Mouse (Mus musculus): ENCODE measurements around the gene Glrp1.

Gene Glrp1

DNA sequence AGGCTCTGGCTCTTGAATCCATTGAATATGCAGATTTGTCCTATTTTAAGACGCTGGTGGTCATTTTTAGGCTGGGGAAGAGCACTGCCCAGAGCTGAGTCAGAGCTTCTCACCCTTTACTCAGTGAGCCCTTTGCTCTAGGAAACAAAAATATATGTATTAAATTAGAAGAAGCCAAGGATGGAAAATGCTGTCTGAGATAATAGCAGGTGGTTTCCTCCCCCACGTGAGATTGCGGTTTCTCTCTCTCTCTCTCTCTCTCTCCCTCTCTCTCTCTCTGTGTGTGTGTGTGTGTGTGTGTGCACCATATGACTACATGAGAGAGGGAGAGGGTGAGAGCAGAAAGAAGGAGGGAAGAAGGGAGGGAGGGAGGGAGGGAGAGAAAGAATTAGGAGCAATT is 12.5 kb downstream of the Glrp1 start:
- DNase-seq (ENCODE audit: low read depth, low spot score): no peak

DNA sequence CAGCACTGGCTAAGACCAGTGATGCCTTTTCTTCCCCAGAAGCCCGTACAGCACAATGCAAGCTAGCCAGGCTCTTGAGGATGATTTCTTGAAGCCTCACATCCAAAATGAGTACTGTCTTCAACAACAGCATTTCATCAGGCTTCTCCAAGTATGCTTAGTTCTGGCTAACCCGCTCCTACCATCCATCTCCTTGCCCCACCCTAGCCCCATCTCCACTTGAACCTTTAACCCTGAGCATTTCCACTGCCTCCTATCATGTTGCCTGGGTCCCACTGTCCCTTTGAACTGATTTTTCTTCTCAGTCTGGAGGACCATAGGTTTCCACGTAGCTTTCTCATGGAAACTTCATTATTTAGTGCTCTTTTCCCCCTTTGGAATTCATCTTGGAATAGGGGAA is 17.5 kb downstream of the Glrp1 start:
- no peak for DNase-seq (ENCODE audit: low read depth, low spot score)

GRCm38 (mm10) chr1:88491617-88492378 is 18.1 kb downstream of the Glrp1 start:
- no peak for DNase-seq (ENCODE audit: low read depth, low spot score)

DNA sequence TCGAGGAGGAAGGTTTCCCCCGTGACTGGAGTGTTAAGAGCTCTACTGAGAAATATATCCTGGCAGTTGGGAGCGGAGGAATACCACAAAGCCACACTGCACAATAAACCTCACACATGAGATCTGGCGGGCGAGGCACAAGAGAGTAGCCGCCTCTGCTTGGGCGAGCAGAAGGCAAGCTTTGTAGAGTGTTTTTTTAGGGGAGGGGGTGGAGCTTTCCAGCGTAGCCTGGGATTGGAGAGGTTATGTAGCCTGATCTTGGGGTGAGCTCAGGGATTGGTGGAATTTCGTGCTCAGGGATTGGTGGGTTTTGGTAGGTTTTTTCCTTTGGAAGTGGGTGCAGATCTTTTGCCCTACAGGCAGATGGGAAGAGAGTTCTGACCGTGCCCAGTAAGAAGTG is 19.7 kb downstream of the Glrp1 start:
- no peak for DNase-seq (ENCODE audit: low read depth, low spot score)

DNA sequence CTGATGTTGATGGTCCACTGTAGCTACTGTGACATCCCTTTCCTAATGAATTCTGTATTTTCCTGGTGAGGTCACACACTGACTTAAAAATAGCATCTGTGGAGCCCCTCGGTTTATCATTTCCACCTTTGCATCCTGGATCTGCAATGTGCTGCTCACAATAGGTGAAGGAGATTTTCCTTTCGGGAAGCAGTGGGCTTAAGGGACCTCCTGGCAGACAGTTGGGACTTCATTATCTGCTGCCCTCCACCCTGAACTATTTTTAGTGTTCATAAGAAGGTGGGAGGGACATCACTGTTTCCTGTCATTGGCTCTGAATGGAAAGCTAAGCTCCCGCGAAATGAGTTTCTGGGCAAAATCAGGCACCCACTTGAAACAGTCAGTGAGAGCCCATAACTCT is 20.9 kb downstream of the Glrp1 start:
- no peak for DNase-seq (ENCODE audit: low read depth, low spot score)

DNA sequence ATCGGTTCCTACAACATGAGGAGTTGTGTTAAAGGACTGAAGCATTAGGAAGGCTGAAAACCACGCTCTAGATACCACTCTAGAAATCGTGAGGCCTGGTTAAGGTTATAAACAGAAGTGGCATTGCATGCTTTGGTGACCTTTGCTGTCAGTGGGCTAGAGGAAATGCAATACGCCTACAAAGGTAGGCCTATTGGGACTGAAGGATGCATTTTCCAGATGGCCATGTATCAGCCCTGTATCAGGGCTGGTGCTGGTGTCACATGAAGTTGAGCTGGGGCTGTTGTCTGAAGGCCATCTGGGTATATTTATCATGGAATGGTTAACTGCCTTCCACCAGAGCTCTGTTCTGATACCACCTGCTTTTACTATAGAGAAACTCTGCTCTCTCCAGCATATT is 23.5 kb downstream of the Glrp1 start:
- DNase-seq (ENCODE audit: low read depth, low spot score): no peak

GRCm38 (mm10) chr1:88484059-88484458 is 25.8 kb downstream of the Glrp1 start:
- DNase-seq (ENCODE audit: low read depth, low spot score): no peak

DNA sequence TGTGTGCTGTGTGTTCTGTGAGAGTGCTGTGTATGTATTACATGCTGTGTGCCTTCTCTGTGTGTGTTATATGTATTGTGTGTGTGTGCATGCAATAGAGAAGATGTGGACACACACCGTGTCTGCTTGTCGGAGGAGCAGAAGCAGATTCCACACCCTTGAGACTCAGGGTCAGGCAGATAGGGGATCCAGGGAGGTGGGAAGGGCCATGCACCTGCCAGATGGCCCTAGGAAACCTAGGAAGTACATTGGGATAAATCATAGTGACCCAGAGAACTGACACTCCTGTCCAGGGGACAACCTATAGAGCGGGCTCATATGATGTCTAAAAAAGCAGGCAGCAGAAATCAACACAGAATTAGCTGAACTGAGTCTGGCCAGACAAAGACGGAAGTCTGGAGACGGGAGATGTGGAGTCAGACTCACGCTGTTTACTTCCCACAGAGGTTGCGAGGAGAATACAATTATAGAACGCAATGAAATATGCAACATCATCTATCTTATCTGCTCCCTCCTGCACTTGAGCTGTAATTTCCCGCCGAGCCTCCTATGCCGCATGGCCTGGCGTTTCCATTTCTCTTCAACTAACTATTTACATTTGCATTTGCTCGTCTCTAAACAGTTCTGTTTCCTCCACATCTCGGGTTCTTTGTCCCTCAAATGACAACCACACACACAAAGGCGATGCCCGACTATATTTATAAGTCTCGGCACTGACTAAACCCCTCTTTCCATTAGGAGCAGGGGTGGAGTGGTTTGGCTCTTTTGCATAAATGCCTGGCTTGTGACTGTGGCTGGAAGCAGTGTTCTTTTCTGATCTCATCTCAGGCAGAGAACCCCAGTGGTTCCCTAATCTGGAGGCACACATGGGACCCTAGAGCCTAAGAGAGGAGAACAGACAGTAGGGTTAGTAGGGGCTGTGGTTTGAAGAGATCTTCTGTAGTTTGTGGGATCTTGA is 27.4 kb downstream of the Glrp1 start:
- no peak for DNase-seq (ENCODE audit: low read depth, low spot score)

DNA sequence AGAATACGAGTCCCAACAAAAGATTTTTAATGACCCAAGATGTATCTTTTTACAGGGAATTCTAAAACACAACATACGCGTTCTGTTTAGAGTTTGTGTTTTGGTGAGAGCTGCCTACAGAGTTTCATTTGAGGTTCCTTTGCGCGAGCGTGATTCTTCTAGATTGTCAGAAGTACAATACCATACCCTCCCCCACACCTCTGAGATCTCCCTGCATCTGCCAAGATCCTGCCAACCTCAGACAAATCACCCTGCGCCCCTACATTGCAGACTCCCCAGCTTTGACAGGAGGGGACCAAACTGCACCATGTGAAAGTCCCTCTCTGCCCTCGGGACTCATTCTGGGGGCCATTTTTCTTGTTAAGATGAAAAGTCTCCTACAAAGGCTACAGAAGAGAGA is 29.3 kb downstream of the Glrp1 start:
- no peak for DNase-seq (ENCODE audit: low read depth, low spot score)

DNA sequence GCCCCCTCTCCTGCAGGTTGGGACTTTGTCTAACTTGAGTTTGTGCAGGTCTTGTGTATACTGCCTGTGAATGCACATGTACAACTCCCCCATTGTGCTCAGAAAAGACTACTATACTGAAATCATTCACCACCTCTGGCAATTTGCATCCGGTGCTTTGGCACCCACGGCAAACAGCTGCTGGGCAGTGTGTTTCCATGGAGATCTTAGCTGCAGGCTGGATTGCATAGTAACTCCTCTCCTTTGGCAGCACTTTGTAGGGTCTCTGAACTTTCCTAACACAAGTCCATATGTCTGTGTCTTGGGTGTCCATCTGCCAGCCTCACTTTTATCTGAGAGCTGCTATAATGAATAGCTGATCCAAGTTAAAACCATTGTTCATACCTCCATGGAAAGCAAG is 31.7 kb downstream of the Glrp1 start:
- DNase-seq (ENCODE audit: low read depth, low spot score): no peak

- DNase-seq (ENCODE audit: low read depth, low spot score): no peak
Observed at GRCm38 (mm10) chr1:88476554-88477085, 33.2 kb downstream of the Glrp1 start.

GRCm38 (mm10) chr1:88475502-88475953 is 34.3 kb downstream of the Glrp1 start:
- no peak for DNase-seq (ENCODE audit: low read depth, low spot score)

- peak; percentile 54 for DNase-seq (ENCODE audit: low read depth, low spot score)
Observed at GRCm38 (mm10) chr1:88474598-88474997, 35.3 kb downstream of the Glrp1 start.

DNA sequence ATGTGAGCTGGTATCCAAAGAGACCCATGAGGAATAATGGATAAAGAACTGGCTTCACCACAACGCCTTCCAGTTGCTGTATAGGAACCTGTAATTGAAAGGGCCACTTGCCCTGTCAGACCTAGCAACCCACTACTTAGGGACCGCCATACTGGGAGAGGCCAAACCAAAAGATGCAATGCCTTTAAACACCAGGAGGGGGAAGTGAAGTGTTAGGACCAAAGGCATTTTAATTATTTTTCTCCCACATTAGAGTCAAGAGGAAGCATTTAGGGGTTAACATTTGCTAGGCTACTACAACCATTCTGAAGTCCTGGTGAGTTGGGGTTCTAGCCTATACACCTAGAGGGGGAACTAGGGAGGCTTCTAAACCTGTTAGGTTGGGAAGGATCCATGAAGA is 36.0 kb downstream of the Glrp1 start:
- no peak for DNase-seq (ENCODE audit: low read depth, low spot score)

- DNase-seq (ENCODE audit: low read depth, low spot score): no peak
Observed at GRCm38 (mm10) chr1:88472258-88472657, 37.6 kb downstream of the Glrp1 start.

GRCm38 (mm10) chr1:88469746-88470145 is 40.1 kb downstream of the Glrp1 start:
- no peak for DNase-seq (ENCODE audit: low read depth, low spot score)

DNA sequence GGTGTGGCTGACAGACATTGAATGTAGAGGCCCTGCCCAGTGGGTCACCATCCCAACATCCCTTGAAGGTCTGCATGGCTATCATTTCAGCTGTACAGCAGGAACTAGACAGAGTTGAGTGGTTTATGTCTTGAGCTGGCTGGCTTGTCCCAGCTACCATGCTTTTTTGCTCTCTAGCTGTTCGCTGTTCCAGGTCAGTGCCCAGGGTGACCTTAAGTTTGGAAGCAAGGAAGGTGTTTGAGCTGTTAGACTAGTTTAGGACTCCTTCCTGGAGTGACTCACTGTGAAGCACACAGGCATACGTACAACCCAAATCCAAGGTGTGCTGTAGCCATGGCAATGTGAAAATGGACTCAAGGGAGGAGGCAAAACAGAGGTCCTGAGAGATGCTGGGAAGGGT is 41.5 kb downstream of the Glrp1 start:
- DNase-seq (ENCODE audit: low read depth, low spot score): no peak

DNA sequence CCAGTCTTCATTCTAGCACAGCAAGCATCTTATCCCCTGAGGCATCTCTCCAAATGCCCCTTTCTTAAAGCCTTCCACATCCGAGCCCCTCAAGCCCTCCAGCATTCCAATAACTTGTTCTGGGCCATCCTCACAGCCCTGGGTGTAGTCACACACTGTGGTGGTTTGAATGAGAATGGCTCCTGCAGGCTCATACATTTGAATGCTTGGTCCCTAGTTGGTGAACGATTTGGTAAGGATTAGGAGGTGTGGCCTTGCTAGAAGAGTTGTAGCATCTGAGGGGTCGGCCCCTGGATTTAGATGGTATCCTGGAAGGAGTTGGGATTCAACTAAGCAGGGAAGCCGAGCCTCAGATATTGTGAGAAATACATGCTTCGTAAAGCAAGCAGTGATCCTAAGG is 42.0 kb downstream of the Glrp1 start:
- no peak for DNase-seq (ENCODE audit: low read depth, low spot score)

- DNase-seq (ENCODE audit: low read depth, low spot score): no peak
Observed at GRCm38 (mm10) chr1:88466325-88467064, 43.4 kb downstream of the Glrp1 start.

DNA sequence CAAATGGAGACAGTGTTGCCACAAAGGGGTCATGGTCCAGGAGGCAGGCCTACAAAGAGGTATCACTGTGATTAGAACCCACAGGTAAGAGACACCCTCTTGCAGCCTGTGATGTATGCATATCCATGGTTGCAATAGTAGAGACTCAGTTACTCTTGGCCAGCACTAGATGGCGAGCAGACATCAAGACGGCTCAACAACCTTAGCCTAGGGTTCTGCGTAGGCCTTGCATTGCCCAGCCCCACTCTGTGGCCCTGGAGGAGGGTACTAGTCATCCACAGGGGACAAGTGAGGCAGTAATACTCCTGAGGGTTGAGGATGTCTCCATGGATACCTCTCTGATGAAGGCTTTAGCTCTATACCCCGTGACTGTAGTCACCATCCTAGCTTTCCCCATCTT is 44.1 kb downstream of the Glrp1 start:
- no peak for DNase-seq (ENCODE audit: low read depth, low spot score)

- DNase-seq (ENCODE audit: low read depth, low spot score): no peak
Observed at GRCm38 (mm10) chr1:88464109-88464905, 45.6 kb downstream of the Glrp1 start.

All from skeletal muscle tissue, adult 2 months (tissue).